Mouse (Mus musculus) limb, embryonic 14.5 days (tissue): ENCODE measurements around the gene Asna1. TPM values are rescaled to one million over a fixed set of nuclear protein-coding genes. Genes with fewer than 3 reads are reported as not detected.

Experiments
- ATAC-seq: fragments of 200-750 bp; cut with Nextera tagmentation; 2 replicates; pipeline ENCODE4 v1.8.0; 2017; ENCODE audit warnings: low read depth, moderate number of reproducible peaks, moderate TSS enrichment; ENCODE audit not compliant: low FRiP score
- DNase-seq: peaks from one replicate; pipeline ENCODE4 v3.0.0-alpha.2; 2015; ENCODE audit warnings: low spot score
- H3K27ac ChIP-seq: fragments of 300-500 bp; sonication (generic); replicated peaks from 2 replicates; pipeline ENCODE4 v1.5.1; 2014; ENCODE audit warnings: low read depth, mild to moderate bottlenecking, low read length, moderate library complexity, mixed read lengths
- H3K27me3 ChIP-seq: fragments of 300-500 bp; sonication (generic); 2 replicates; pipeline ENCODE4 v1.6.1; 2014; ENCODE audit warnings: low read length, mixed read lengths; ENCODE audit not compliant: control insufficient read depth, insufficient read depth
- H3K36me3 ChIP-seq: fragments of 300-500 bp; sonication (generic); 2 replicates; pipeline ENCODE4 v1.6.1; 2014; ENCODE audit warnings: mild to moderate bottlenecking, low read length, moderate library complexity, mixed read lengths; ENCODE audit not compliant: control insufficient read depth, insufficient read depth
- H3K4me1 ChIP-seq: fragments of 300-500 bp; sonication (generic); 2 replicates; pipeline ENCODE4 v1.6.1; 2014; ENCODE audit warnings: antibody characterized with exemption, low read length, mixed read lengths; ENCODE audit not compliant: control insufficient read depth, insufficient read depth
- H3K4me2 ChIP-seq: fragments of 300-500 bp; sonication (generic); replicated peaks from 2 replicates; pipeline ENCODE4 v1.6.1; 2014; ENCODE audit warnings: low read depth, mild to moderate bottlenecking, low read length, moderate library complexity; ENCODE audit not compliant: severe bottlenecking
- H3K4me3 ChIP-seq: fragments of 300-500 bp; sonication (generic); replicated peaks from 2 replicates; pipeline ENCODE4 v1.5.1; 2014; ENCODE audit warnings: low read length
- H3K9ac ChIP-seq: fragments of 300-500 bp; sonication (generic); 2 replicates; pipeline ENCODE4 v1.6.1; 2014; ENCODE audit warnings: mild to moderate bottlenecking, low read depth, low read length, moderate library complexity; ENCODE audit not compliant: severe bottlenecking
- H3K9me3 ChIP-seq: fragments of 300-500 bp; sonication (generic); 2 replicates; pipeline ENCODE4 v1.6.1; 2016; ENCODE audit warnings: low read length; ENCODE audit not compliant: control insufficient read depth
- POLR2A ChIP-seq: fragments of 200-500 bp; IDR thresholded peaks from 2 replicates; pipeline ENCODE4 v1.8.0; 2012; ENCODE audit warnings: inconsistent platforms, mild to moderate bottlenecking, moderate library complexity, borderline replicate concordance; ENCODE audit not compliant: insufficient read depth, insufficient read length; ENCODE audit errors: extremely low read depth
- WGBS: fragments of 180-500 bp; shearing (Covaris S2); extraction: QIAGEN DNeasy Blood & Tissue Kit; methylation state at CpG from one replicate; pipeline ENCODE4 v1.1.7; 2014; 5-methylcytosine and 5-hydroxymethylcytosine counted together
- polyA plus RNA-seq, 2 experiments: library from polyadenylated mRNA; depleted of rRNA in 1 of 2; stranded (reverse) in 1 of 2; unstranded in 1 of 2; fragments of >200 nt; fragmentation: Nextera tagmentation in 1 of 2; extraction: Ambion mirVana in 1 of 2; gene quantifications; 2 replicates each; pipeline versions ENCODE4 v1.2.1 to v1.2.3; 2012 to 2014

The Asna1 gene
- polyA plus RNA-seq, 2 experiments: 98.0 to 173 TPM

DNA sequence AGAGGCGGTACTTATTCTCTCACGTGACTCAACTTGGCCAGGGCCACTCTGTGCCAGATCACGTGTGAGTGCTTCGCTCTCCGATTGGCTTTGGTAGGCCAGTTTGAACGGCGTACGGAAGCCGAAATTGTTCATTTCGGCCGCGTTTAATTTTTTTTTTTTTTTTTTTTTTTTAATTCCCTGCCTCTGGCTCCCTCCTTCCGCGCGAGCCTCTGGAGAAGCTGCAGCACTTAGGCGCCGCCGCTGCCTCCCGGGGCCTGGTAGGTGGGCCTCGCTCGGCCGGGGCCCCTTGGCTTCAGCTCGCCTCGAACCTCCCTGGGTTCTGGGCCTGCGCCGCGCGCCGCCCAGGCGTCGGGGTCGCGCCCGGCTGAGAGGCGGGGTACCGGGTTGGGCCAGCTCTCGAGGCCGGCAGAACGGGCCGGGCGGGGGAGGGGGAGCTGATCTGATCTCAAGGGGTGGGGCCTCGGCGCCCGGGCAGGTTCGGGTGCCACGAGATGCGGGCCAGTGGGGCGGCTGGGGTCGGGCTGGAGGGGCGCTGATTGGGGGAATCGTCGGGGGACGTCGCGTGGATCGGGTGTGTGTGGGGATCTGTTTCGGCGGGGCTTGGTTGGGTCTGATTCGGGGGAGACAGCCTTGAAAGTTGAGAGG lies 11.8 kb upstream of the Asna1 start, which contains the start of gene Tnpo2:
Gene Tnpo2 (plus strand): TSS at position 198 of the 648 bp plus-strand sequence.
- Histone ChIP-seq H3K36me3 (peaks cover 42% of the 10 kb centered on the region), H3K9me3 (no peaks in the 10 kb centered on the region), H3K27ac (peak within 1 kb of the TSS; percentile 98), H3K9ac (peak within 1 kb of the TSS; percentile 89), H3K27me3 (no peaks in the 10 kb centered on the region), H3K4me1 (peaks cover 13% of the 10 kb centered on the region), H3K4me2 (peak within 1 kb of the TSS; percentile 88), H3K4me3 (peak within 1 kb of the TSS; percentile 74)
- DNase-seq (peak; percentile 98), ATAC-seq (peak; percentile 92)
- no peak for TF ChIP-seq POLR2A
- under 1% methylated on average over 55 of the region's 59 CpGs for WGBS

DNA sequence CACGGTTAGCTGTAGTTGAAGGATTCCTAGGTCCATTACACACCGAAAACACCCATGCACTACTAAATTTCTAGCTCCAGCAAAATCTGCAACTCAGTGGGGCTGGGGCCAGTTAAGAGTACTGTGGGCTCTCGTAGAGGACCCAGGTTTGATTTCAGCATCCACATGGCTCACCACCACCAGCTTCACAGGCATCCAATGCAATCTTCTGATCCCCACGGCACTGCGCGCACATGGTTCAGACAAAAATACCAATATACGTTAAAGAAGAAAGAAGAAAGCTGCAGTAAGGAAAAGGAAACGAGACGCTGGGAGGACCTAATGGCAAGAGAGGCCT lies 11.3 kb upstream of the Asna1 start:
- Histone ChIP-seq H3K4me3 (peak overlapping the region; percentile 74), H3K27ac (peak overlapping the region; percentile 98), H3K9me3 (no peaks in the 10 kb centered on the region), H3K4me1 (peaks cover 13% of the 10 kb centered on the region), H3K36me3 (peaks cover 42% of the 10 kb centered on the region), H3K9ac (peak overlapping the region; percentile 68), H3K27me3 (no peaks in the 10 kb centered on the region), H3K4me2 (peak overlapping the region; percentile 88)
- peak; percentile 16 for DNase-seq
- peak; percentile 24 for ATAC-seq
- WGBS: under 1% methylated on average over 9 of the region's 9 CpGs
- no peak for TF ChIP-seq POLR2A

DNA sequence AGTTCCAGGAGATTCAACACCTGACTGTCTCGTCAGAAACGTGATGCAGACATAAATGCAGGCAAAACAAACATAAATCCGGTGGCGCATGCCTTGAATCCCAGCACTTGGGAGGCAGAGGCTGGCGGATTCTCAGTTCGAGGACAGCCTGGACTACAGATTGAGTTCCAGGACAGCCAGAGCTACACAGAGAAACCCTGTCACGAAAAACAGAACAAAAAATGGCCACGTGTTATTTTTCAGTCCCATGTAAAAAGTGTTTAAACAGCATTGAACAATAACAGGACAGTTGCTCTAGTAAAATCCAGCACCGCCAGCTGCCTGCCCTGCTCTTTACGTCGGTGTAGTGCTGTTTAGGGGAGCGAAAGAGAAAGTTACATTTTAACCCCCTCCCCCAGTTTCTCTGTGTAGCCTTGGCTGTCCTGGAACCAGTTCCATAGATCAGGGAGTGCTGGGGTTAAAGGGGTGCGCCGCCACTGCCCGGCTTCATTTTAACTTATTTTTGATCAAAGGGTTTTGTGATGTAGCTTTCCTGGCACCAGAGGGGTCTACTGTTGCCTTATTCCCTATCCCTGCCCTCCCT lies 10.7 kb upstream of the Asna1 start:
- WGBS: under 1% methylated on average over 15 of the region's 15 CpGs
- no peak for TF ChIP-seq POLR2A
- DNase-seq: peak; percentile 54
- Histone ChIP-seq H3K9me3 (no peaks in the 10 kb centered on the region), H3K4me3 (peak overlapping the region; percentile 74), H3K9ac (peak overlapping the region; percentile 68), H3K27ac (peak overlapping the region; percentile 98), H3K4me1 (peaks cover 13% of the 10 kb centered on the region), H3K27me3 (no peaks in the 10 kb centered on the region), H3K36me3 (peaks cover 41% of the 10 kb centered on the region), H3K4me2 (peak overlapping the region; percentile 88)
- peak; percentile 3; the same call in 1 of the 2 replicates for ATAC-seq

DNA sequence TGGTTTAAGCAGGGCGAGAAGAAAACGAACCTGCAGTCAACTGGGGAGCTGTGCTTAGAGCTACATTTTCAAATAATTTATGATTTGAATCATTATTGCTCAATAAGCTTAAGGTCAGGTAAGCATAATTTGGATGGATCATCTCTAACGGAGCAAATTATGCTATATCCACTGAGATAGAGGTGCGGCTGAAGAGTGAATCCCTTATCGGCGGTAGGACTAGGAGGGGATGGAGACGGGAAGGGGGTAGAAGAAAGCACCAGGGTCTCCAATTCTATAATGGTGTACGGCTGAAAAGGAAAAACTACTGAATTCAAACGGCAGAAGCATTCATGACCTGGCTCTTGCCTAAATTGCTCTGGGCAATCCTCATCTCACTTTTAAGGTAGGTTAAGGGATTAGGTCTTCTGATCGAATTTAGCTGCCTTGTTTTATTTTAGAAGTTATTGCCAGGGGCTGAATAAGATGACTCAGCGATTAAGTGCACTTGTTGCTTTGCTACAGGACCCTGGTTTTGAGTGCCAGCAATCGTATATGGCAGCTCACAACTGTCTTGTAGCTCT lies 10.2 kb upstream of the Asna1 start:
- Histone ChIP-seq H3K4me2 (peak overlapping the region; percentile 88), H3K9ac (peak overlapping the region; percentile 68), H3K4me3 (peak overlapping the region; percentile 74), H3K36me3 (peaks cover 41% of the 10 kb centered on the region), H3K27me3 (no peaks in the 10 kb centered on the region), H3K4me1 (peaks cover 13% of the 10 kb centered on the region), H3K9me3 (no peaks in the 10 kb centered on the region), H3K27ac (peak overlapping the region; percentile 98)
- DNase-seq (no peak), ATAC-seq (no peak)
- no peak for TF ChIP-seq POLR2A
- WGBS: 7% methylated on average over 12 of the region's 12 CpGs

DNA sequence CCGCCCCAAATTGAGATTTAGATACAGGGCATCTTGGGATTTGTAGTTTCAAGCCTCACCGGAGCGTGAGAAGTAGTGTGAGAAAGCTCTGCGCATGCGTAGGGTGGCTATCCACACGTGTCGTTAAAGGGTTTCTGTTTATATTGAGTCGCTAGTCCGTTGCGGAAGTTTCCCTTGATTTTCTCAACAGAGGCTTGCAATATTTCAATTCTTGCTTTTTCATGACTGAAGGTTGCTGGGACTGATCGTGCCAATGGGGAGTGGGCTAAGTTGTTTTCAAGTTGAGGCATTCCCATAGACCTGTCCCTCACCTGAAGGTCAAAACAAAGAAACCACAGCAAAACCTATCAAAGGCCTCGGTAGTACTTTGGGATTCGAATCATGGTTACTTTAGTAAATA lies 9.7 kb upstream of the Asna1 start:
- ATAC-seq (no peak), DNase-seq (peak; percentile 92)
- Histone ChIP-seq H3K9ac (peak overlapping the region; percentile 12), H3K9me3 (no peaks in the 10 kb centered on the region), H3K4me2 (peak overlapping the region; percentile 88), H3K27me3 (no peaks in the 10 kb centered on the region), H3K36me3 (peaks cover 41% of the 10 kb centered on the region), H3K4me3 (peak overlapping the region; percentile 74), H3K27ac (no peak overlapping the region), H3K4me1 (peaks cover 13% of the 10 kb centered on the region)
- WGBS: 4% methylated on average over 13 of the region's 13 CpGs
- TF ChIP-seq POLR2A: no peak
